Mouse (Mus musculus) gastrocnemius, adult 8-10 months (tissue): ENCODE data around the gene Slc12a3. TPM values are rescaled to one million over a fixed set of nuclear protein-coding genes. Genes with fewer than 3 reads are reported as not detected.
A peak's percentile ranks its signal among the peaks of the same experiment; 100 is the strongest.

Experiments
- DNase-seq, 2 experiments: peaks; one replicate each; pipeline ENCODE4 v3.0.0; 2022; ENCODE audit warnings: low spot score in 2 of 2
- total RNA-seq, 4 experiments: library from RNA; stranded (reverse); gene quantifications; 2 replicates each; pipeline ENCODE4 v1.2.4; 2022

Slc12a3 gene
- total RNA-seq, 4 experiments from 2014 or later, result not detected

DNA sequence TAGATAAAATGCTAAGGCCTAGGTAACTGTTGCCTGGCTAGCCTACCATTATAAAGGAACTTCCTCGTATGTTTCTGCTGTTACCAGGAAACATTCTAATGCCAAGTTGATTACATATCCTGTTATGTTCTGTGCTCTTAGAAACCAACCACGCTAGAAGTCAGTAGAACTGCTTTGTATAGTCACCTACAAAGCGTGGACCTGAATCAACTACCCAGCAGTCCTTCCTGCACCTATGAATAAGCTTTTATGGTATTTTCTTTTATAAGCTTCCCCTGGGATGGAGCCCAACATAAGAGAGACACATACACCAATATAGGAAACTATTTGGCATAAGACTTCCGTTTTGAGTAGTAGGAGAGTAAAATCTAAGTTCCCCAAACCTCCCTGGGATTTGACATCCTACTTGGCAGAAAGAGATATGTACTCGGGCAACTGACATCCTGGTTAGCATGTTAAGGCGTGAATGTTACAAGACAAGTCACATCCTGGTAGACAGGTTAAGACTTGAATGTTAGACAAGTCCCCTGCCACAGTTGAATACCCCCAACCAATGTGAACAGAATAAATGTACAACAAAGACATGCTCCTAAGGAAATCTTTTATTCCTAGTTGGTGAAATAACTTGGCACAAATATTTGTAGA lies 44.1 kb downstream of the Slc12a3 start:
- DNase-seq, result no peak

- DNase-seq, result no peak
Observed at GRCm38 (mm10) chr8:94375551-94375991, 46.6 kb downstream of the Slc12a3 start.

DNA sequence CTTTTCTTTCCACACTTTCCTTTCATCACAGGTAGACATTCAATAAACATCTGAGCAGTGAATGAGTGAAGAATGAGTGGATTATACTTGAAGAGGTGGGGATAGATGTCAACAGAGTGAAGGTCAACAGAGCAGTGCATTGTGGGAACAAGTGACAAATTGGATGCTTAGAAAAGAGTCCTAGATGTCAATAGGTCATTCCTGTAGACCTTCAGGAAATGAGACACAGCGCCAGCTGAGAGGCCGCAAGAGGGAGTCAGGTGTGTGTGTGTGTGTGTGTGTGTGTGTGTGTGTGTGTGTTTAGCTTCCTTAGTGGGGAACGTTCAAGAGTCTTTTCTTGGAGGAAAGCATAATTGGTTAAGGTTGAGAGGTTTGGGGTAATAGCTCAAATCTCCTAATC lies 47.2 kb downstream of the Slc12a3 start:
- no peak for DNase-seq

GRCm38 (mm10) chr8:94376580-94376979 lies 47.6 kb downstream of the Slc12a3 start:
- no peak for DNase-seq

DNA sequence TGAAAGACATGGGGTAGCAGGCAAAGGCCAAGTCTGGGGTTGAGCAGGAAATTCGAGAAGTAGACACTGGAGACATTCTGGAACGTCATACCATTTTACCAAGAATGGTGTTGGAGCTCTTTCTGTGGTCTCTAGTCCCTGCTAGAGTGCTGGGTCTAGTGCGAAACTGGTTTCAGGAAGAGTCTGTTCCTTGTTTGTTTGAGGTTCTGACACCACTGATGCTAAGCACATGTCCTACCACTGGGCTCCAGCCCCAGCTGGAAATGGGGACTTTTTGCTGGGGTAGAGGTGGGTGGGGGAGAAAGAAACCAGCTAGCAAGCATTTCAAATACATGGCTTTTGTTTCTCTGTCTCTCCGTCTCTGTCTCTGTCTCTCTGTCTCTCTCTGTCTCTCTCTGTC lies 48.0 kb downstream of the Slc12a3 start:
- no peak for DNase-seq

- peak; percentile 57 to 69 for DNase-seq
Observed at GRCm38 (mm10) chr8:94377714-94378205, 48.8 kb downstream of the Slc12a3 start.

GRCm38 (mm10) chr8:94378763-94379415 lies 49.9 kb downstream of the Slc12a3 start:
- DNase-seq, result no peak

- DNase-seq, result no peak
Observed at GRCm38 (mm10) chr8:94379686-94380085, 50.7 kb downstream of the Slc12a3 start.

DNA sequence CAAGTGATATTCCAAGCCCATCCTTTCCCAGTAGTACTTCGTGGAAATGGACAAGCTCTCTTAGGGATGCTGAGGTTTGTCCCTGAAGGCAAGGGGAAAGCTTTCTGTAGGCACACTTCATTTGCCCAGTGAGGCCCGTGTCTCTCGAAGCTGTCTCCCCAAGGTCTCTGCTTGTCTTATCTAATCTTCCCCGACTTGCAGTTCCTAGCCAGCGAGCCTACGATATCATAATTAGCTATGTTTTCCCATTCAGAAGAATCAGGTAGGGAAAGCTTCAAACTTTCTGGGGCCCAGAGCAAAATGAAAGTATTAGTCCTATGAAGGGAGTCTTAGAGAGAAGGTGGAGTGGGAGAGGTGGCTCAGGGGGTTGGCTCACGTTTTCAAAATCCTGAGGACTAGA lies 55.2 kb downstream of the Slc12a3 start:
- DNase-seq, result no peak

DNA sequence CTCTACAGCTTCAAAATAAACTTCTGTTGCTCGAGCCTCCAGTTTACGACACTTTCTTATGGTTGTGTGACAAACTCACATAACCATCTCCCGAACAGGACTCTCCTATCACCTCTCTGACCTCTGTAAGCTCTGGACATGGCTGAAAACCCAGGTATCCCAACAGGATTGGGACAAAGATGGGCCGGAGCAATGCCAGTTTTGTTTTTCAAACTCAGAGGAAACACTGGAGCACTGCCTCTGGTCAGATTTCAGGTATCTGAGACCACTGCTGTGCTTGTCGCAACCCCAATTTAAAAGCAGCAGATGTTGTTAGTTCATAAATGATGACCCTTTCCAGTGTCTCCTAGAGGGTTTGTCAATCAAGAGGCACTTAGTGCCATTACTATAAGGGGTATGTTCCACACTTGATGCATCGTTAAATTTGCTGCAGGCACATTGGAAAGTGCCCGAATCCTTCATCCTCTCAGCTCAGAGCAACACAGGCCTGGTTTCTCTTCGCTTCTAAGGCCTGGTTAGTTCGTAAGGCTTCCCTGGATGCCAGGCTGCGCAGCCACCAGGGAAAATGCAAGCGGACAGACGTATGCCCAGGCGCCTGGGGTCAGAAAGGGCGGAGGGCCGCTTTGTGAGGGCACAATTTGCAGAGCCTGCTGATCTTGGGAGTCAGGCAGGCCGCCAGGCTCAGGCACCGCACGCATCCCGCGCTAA lies 56.7 kb downstream of the Slc12a3 start:
- no peak for DNase-seq

GRCm38 (mm10) chr8:94386214-94387026 lies 57.4 kb downstream of the Slc12a3 start, which contains the start of gene Herpud1:
TSS of gene Herpud1 (plus strand) at chr8:94386438.
- DNase-seq, result peak; percentile 97 to 98

DNA sequence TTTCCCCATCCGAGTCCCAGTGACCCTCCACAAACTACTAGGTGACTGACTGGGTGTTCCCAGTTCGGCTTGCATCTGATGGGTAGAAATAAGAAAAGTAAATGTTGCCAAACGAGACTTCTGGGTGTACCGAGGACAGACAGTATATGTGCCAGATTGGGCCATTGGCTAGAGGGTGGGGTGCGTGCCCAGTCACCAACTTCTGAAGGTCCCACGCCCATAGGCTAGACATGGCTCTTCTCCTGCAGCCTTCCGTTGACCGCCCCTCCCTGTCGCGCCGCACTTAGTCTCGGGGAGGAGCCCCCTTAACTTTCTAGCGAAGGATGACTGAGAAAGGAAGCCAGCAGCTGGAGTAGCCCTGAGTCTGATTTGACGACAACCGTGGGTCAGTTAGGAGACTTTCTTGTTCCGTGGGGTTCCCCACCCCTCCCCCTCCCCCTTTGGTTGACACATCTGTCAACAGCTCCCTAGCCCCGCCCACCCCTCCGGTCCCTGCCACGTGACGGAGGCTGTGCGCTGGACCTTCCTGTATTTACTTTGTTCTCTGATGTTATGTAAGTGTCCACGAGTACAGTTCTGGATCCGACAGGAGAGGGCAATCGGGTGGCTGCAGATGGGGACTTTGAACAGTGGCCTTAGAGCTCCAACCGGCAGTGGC lies 58.2 kb downstream of the Slc12a3 start:
- peak; percentile 89 to 92 for DNase-seq

DNA sequence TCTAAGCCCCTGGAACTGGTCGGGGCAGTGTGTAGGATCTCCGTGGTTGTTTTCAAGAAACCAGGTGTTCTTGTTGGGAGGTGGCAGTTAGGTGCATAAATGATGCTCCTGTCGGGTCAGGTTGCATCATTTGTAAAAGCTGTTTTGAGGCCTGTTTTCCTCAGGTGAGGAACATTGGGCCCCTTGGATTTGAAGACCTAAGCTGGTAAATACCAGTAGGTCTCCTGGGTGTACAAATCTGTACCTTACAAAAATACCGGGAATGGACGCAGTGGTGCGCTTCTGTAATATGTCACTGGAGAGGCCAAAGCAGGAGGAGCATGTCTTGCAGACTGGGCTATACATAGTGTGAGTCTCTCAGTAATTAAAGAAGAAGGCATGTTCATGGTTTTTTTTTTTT lies 58.8 kb downstream of the Slc12a3 start:
- no peak for DNase-seq

GRCm38 (mm10) chr8:94389531-94389930 lies 60.5 kb downstream of the Slc12a3 start:
- DNase-seq, result no peak

DNA sequence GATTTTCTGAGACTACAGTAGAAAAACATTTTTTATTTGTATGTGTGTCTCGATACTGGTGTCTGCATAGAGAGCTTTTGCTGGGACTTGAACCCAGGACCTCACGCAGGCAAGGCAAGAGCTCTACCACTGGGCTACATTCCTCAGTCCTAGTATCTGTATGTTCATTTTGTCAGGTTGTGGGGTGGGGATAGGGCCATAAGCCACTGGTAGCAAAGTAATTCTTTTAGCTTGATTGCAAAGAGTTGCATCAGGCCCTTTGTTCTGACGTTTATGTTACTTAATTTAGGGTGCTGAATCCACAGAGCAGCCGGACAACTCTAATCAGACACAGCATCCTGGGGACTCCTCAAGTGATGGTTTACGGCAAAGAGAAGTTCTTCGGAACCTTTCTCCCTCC lies 61.4 kb downstream of the Slc12a3 start:
- DNase-seq, result no peak

DNA sequence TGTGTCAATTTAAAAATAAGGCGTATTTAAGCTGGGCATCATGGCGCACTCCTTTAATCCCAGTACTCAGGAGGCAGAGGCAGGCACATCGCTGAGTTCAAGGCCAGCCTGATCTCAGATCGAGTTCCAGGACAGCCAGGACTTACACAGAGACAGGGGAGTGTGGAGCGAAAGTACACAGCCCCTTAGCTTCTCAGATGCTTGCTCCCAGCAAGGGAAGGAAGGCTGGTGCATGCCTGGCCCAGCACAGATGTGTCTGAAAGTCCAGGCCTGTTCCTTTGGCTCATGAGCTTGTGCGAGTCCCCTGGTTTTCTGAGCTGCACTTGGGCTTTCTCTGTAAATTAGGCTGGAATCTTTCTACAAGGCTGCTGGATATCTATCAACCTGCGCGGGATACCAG lies 61.9 kb downstream of the Slc12a3 start:
- DNase-seq, result no peak

- peak; percentile 33 to 46 for DNase-seq
Observed at GRCm38 (mm10) chr8:94392147-94392546, 63.1 kb downstream of the Slc12a3 start.

- no peak for DNase-seq
Observed at GRCm38 (mm10) chr8:94392648-94393047, 63.6 kb downstream of the Slc12a3 start.

- DNase-seq, result no peak
Observed at GRCm38 (mm10) chr8:94395851-94396540, 67.0 kb downstream of the Slc12a3 start.

GRCm38 (mm10) chr8:94396964-94397657 lies 68.1 kb downstream of the Slc12a3 start:
- DNase-seq, result peak in 1 of 2 experiments; percentile 28
